Mouse (Mus musculus): ENCODE measurements around the gene Gm9774. TPM values are rescaled to one million over a fixed set of nuclear protein-coding genes. Genes with fewer than 3 reads are reported as not detected.

Gene Gm9774
- 22.3 TPM for polyA plus RNA-seq (2017; shearing (Covaris generic))

GRCm38 (mm10) chr3:92429323-92429722 is at the start of gene Gm9774:
Gm9774 (minus strand) TSS chr3:92429423.

GRCm38 (mm10) chr3:92458620-92459019 is 29.4 kb upstream of the Gm9774 start, which contains the start of gene Sprr3:
Sprr3 (minus strand) TSS chr3:92458720.

GRCm38 (mm10) chr3:92438689-92439088 is 9.5 kb upstream of the Gm9774 start, which contains the start of gene Sprr1b:
Sprr1b (minus strand) TSS chr3:92438789.

GRCm38 (mm10) chr3:92432282-92432681 is 3.1 kb upstream of the Gm9774 start, which contains the start of gene Sprr2k:
Sprr2k (plus strand) TSS chr3:92432582.

GRCm38 (mm10) chr3:92417782-92418181 is 11.4 kb downstream of the Gm9774 start, which contains the start of gene Sprr2j-ps:
Sprr2j-ps (plus strand) TSS chr3:92418082.

GRCm38 (mm10) chr3:92407691-92408090 is 21.5 kb downstream of the Gm9774 start, which contains the start of gene Sprr2i:
Sprr2i (plus strand) TSS chr3:92407991.

GRCm38 (mm10) chr3:92385385-92385784 is 43.8 kb downstream of the Gm9774 start, which contains the start of gene Sprr2h:
Sprr2h (plus strand) TSS chr3:92385685.

Other genes with a start within 250 kb of the Gm9774 start
- not detected for gene Sprr2a1, start 213.6 kb downstream of the Gm9774 start, polyA plus RNA-seq (2017; shearing (Covaris generic))
- gene Sprr2a2, start 213.5 kb downstream of the Gm9774 start, polyA plus RNA-seq (2017; shearing (Covaris generic)): not detected
- not detected for gene Sprr2a3, start 144.0 kb downstream of the Gm9774 start, polyA plus RNA-seq (2017; shearing (Covaris generic))
- gene Sprr2b, start 112.8 kb downstream of the Gm9774 start, polyA plus RNA-seq (2017; shearing (Covaris generic)): not detected
- gene Sprr2d, start 90.3 kb downstream of the Gm9774 start, polyA plus RNA-seq (2017; shearing (Covaris generic)): not detected
- not detected for gene Sprr2e, start 77.3 kb downstream of the Gm9774 start, polyA plus RNA-seq (2017; shearing (Covaris generic))
- gene Sprr2f, start 64.2 kb downstream of the Gm9774 start, polyA plus RNA-seq (2017; shearing (Covaris generic)): not detected
- gene Sprr2h, start 43.7 kb downstream of the Gm9774 start, polyA plus RNA-seq (2017; shearing (Covaris generic)): not detected
- gene Sprr2i, start 21.4 kb downstream of the Gm9774 start, polyA plus RNA-seq (2017; shearing (Covaris generic)): not detected
- not detected for gene Sprr2j-ps, start 11.3 kb downstream of the Gm9774 start, polyA plus RNA-seq (2017; shearing (Covaris generic))
- gene Sprr2k, start 3.2 kb upstream of the Gm9774 start, polyA plus RNA-seq (2017; shearing (Covaris generic)): not detected
- not detected for gene Sprr1b, start 9.4 kb upstream of the Gm9774 start, polyA plus RNA-seq (2017; shearing (Covaris generic))
- not detected for gene Sprr3, start 29.3 kb upstream of the Gm9774 start, polyA plus RNA-seq (2017; shearing (Covaris generic))
- not detected for gene Sprr1a, start 56.5 kb upstream of the Gm9774 start, polyA plus RNA-seq (2017; shearing (Covaris generic))
- not detected for gene Sprr4, start 71.1 kb upstream of the Gm9774 start, polyA plus RNA-seq (2017; shearing (Covaris generic))
- not detected for gene 2310046K23Rik, start 105.1 kb upstream of the Gm9774 start, polyA plus RNA-seq (2017; shearing (Covaris generic))
- not detected for gene Ivl, start 144.3 kb upstream of the Gm9774 start, polyA plus RNA-seq (2017; shearing (Covaris generic))
- gene Smcp, start 159.6 kb upstream of the Gm9774 start, polyA plus RNA-seq (2017; shearing (Covaris generic)): not detected
- not detected for gene 2210017I01Rik, start 178.1 kb upstream of the Gm9774 start, polyA plus RNA-seq (2017; shearing (Covaris generic))
- not detected for gene Lce6a, start 192.2 kb upstream of the Gm9774 start, polyA plus RNA-seq (2017; shearing (Covaris generic))
- not detected for gene Lce1a1, start 218.9 kb upstream of the Gm9774 start, polyA plus RNA-seq (2017; shearing (Covaris generic))
- gene Lce1b, start 227.5 kb upstream of the Gm9774 start, polyA plus RNA-seq (2017; shearing (Covaris generic)): not detected
- not detected for gene Lce1a2, start 240.9 kb upstream of the Gm9774 start, polyA plus RNA-seq (2017; shearing (Covaris generic))
- not detected for gene Lce1c, start 249.8 kb upstream of the Gm9774 start, polyA plus RNA-seq (2017; shearing (Covaris generic))

Measured in inflammation-experienced regulatory T-cells, adult 16 weeks (primary cell).